Mouse (Mus musculus): ENCODE measurements at regions not wholly inside any gene's neighbourhood (a gene's known extent, or its start where the extent isn't known, plus 50 kb on each side); places are given as distances from the start of the nearest gene placed in this dataset.

GRCm38 (mm10) chr4:153003338-153003737, 479.3 kb downstream of the Ajap1 start:
- no peak for DNase-seq

GRCm38 (mm10) chr4:153002516-153002915, 480.1 kb downstream of the Ajap1 start:
- no peak for DNase-seq

GRCm38 (mm10) chr4:153001761-153002160, 480.9 kb downstream of the Ajap1 start:
- DNase-seq = no peak

GRCm38 (mm10) chr4:152999526-152999925, 483.1 kb downstream of the Ajap1 start:
- no peak for DNase-seq

GRCm38 (mm10) chr4:152997251-152997650, 485.4 kb downstream of the Ajap1 start:
- DNase-seq = no peak

GRCm38 (mm10) chr4:152996641-152997040, 486.0 kb downstream of the Ajap1 start:
- DNase-seq = no peak

- DNase-seq = no peak
These were observed 487.5 kb downstream of the Ajap1 start for GRCm38 (mm10) chr4:152995052-152995595.

- no peak for DNase-seq
These were observed 488.4 kb downstream of the Ajap1 start for GRCm38 (mm10) chr4:152994206-152994605.

- DNase-seq = no peak
These were observed 492.3 kb downstream of the Ajap1 start for GRCm38 (mm10) chr4:152990266-152990665.

- DNase-seq = no peak
These were observed 494.9 kb downstream of the Ajap1 start for GRCm38 (mm10) chr4:152987726-152988125.

- DNase-seq = no peak
These were observed 497.5 kb upstream of the Kcnab2 start for GRCm38 (mm10) chr4:152975012-152975675.

- no peak for DNase-seq
These were observed 485.3 kb upstream of the Kcnab2 start for GRCm38 (mm10) chr4:152963001-152963400.

- no peak for DNase-seq
These were observed 484.5 kb upstream of the Kcnab2 start for GRCm38 (mm10) chr4:152962165-152962564.

- no peak for DNase-seq
These were observed 484.0 kb upstream of the Kcnab2 start for GRCm38 (mm10) chr4:152961677-152962076.

GRCm38 (mm10) chr4:152959627-152960230, 482.1 kb upstream of the Kcnab2 start:
- peak; percentile 30 for DNase-seq

- no peak for DNase-seq
These were observed 475.7 kb upstream of the Kcnab2 start for GRCm38 (mm10) chr4:152953237-152953974.

- no peak for DNase-seq
These were observed 471.3 kb upstream of the Kcnab2 start for GRCm38 (mm10) chr4:152948956-152949355.

- DNase-seq = no peak
These were observed 463.5 kb upstream of the Kcnab2 start for GRCm38 (mm10) chr4:152941159-152941558.

GRCm38 (mm10) chr4:152936614-152937013, 458.9 kb upstream of the Kcnab2 start:
- DNase-seq = no peak

- DNase-seq = no peak
These were observed 457.8 kb upstream of the Kcnab2 start for GRCm38 (mm10) chr4:152935484-152935883.

- no peak for DNase-seq
These were observed 450.8 kb upstream of the Kcnab2 start for GRCm38 (mm10) chr4:152928422-152928985.

- DNase-seq = no peak
These were observed 442.6 kb upstream of the Kcnab2 start for GRCm38 (mm10) chr4:152920261-152920660.

- DNase-seq = no peak
These were observed 442.2 kb upstream of the Kcnab2 start for GRCm38 (mm10) chr4:152919851-152920250.

Data from lung, postnatal 10 days (tissue).